Mouse (Mus musculus): ENCODE data around the gene Bloc1s1. TPM values are rescaled to one million over a fixed set of nuclear protein-coding genes. Genes with fewer than 3 reads are reported as not detected.

The Bloc1s1 gene
- polyA plus RNA-seq, 1 experiment from 2014 or later: 314 TPM

- peak overlapping the region; percentile 83 for H3K4me3 ChIP-seq
- H3K27me3 ChIP-seq: no peaks in the 10 kb centered on the region
- peaks cover 39% of the 10 kb centered on the region for H3K36me3 ChIP-seq
- peak overlapping the region; percentile 91 for H3K9ac ChIP-seq
- H3K27ac ChIP-seq (replicated peaks): peak overlapping the region; percentile 99
- H3K9me3 ChIP-seq: no peaks in the 10 kb centered on the region
- peak; percentile 45 for ATAC-seq (ENCODE audit: low read depth)
- peaks cover 57% of the 10 kb centered on the region for H3K4me1 ChIP-seq (replicated peaks)
- WGBS: 0% methylated on average over 7 of the region's 7 CpGs
- H3K4me2 ChIP-seq: peak overlapping the region; percentile 85
Measured at GRCm38 (mm10) chr10:128888941-128889827, 34.7 kb downstream of the Bloc1s1 start.

GRCm38 (mm10) chr10:128882067-128882466 lies 41.8 kb downstream of the Bloc1s1 start:
- no peaks in the 10 kb centered on the region for H3K27me3 ChIP-seq
- no peaks in the 10 kb centered on the region for H3K9me3 ChIP-seq
- H3K4me2 ChIP-seq: no peak overlapping the region
- peaks cover 15% of the 10 kb centered on the region for H3K4me1 ChIP-seq (replicated peaks)
- WGBS: 89% methylated on average over 5 of the region's 5 CpGs
- no peak overlapping the region for H3K27ac ChIP-seq (replicated peaks)
- peaks cover 72% of the 10 kb centered on the region for H3K36me3 ChIP-seq
- H3K9ac ChIP-seq: no peak overlapping the region
- H3K4me3 ChIP-seq: no peak overlapping the region
- no peak for ATAC-seq (ENCODE audit: low read depth)

GRCm38 (mm10) chr10:128878811-128879210 lies 45.0 kb downstream of the Bloc1s1 start:
- no peak for ATAC-seq (ENCODE audit: low read depth)
- WGBS: 65% methylated on average over 2 of the region's 2 CpGs
- peaks cover 60% of the 10 kb centered on the region for H3K36me3 ChIP-seq

DNA sequence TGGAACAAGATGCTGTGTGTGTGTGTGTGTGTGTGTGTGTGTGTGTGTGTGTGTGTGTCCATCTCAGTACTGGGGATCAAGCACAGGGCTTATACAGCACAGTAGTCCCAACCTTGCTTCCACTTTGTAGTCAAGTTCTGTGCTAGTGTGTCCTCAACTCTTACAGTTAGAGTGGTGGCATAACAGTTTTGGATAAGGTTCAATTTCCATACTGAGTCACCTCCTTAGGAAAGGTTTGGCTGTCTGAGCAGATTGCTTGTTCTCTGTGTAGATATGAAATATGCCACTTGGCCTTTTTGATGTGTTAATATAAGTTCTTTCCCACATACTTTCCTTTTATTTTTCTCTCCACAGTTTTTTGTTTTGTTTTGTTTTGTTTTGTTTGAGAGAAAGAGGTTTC lies 45.5 kb downstream of the Bloc1s1 start:
- no peaks in the 10 kb centered on the region for H3K27me3 ChIP-seq
- H3K9me3 ChIP-seq: no peaks in the 10 kb centered on the region
- 0 out of 2 replicates have a peak, but pooled peaks cover 4% of the 10 kb centered on the region for H3K4me1 ChIP-seq (replicated peaks)
- no peak overlapping the region for H3K4me2 ChIP-seq
- ATAC-seq (ENCODE audit: low read depth): no peak
- no peak overlapping the region for H3K4me3 ChIP-seq
- no peak overlapping the region for H3K27ac ChIP-seq (replicated peaks)
- H3K9ac ChIP-seq: no peak overlapping the region
- H3K36me3 ChIP-seq: peaks cover 60% of the 10 kb centered on the region

More at GRCm38 (mm10) chr10:128878811-128879210, 45.0 kb downstream of the Bloc1s1 start:
- Histone ChIP-seq H3K27ac (replicated peaks) (no peak overlapping the region), H3K9me3 (no peaks in the 10 kb centered on the region), H3K4me3 (no peak overlapping the region), H3K4me1 (replicated peaks) (0 out of 2 replicates have a peak, but pooled peaks cover 4% of the 10 kb centered on the region), H3K4me2 (no peak overlapping the region), H3K27me3 (no peaks in the 10 kb centered on the region), H3K9ac (no peak overlapping the region)

- no peak overlapping the region for H3K27ac ChIP-seq (replicated peaks)
- H3K4me1 ChIP-seq (replicated peaks): no peaks in the 10 kb centered on the region
- no peak overlapping the region for H3K4me2 ChIP-seq
- 93% methylated on average over 3 of the region's 3 CpGs for WGBS
- ATAC-seq (ENCODE audit: low read depth): no peak
- H3K9me3 ChIP-seq: no peaks in the 10 kb centered on the region
- H3K27me3 ChIP-seq: no peaks in the 10 kb centered on the region
- no peak overlapping the region for H3K9ac ChIP-seq
- H3K36me3 ChIP-seq: peaks cover 61% of the 10 kb centered on the region
- no peak overlapping the region for H3K4me3 ChIP-seq
Measured at GRCm38 (mm10) chr10:128870341-128870740, 53.5 kb downstream of the Bloc1s1 start.

Other genes with a start within 250 kb of the Bloc1s1 start
- gene Suox, start 250.0 kb downstream of the Bloc1s1 start, polyA plus RNA-seq (2015; fragmentation: Nextera tagmentation; extraction: Ambion mirVana): 17.3 and 17.5 TPM in 2 replicates
- gene Rab5b, start 227.8 kb downstream of the Bloc1s1 start, polyA plus RNA-seq (2015; fragmentation: Nextera tagmentation; extraction: Ambion mirVana): 103 and 104 TPM in 2 replicates
- 0.50 and 1.0 TPM in 2 replicates for gene Pmel, start 219.8 kb downstream of the Bloc1s1 start, polyA plus RNA-seq (2015; fragmentation: Nextera tagmentation; extraction: Ambion mirVana)
- 23.3 and 29.1 TPM in 2 replicates for gene Cdk2, start 219.0 kb downstream of the Bloc1s1 start, polyA plus RNA-seq (2015; fragmentation: Nextera tagmentation; extraction: Ambion mirVana)
- gene Dgka, start 179.2 kb downstream of the Bloc1s1 start, polyA plus RNA-seq (2015; fragmentation: Nextera tagmentation; extraction: Ambion mirVana): 7.8 and 8.2 TPM in 2 replicates
- 44.1 and 46.6 TPM in 2 replicates for gene Pym1, start 176.1 kb downstream of the Bloc1s1 start, polyA plus RNA-seq (2015; fragmentation: Nextera tagmentation; extraction: Ambion mirVana)
- 0.59 and 0.63 TPM in 2 replicates for gene Mmp19, start 133.1 kb downstream of the Bloc1s1 start, polyA plus RNA-seq (2015; fragmentation: Nextera tagmentation; extraction: Ambion mirVana)
- 54.3 and 55.4 TPM in 2 replicates for gene Dnajc14, start 120.0 kb downstream of the Bloc1s1 start, polyA plus RNA-seq (2015; fragmentation: Nextera tagmentation; extraction: Ambion mirVana)
- 15.9 and 16.2 TPM in 2 replicates for gene Tmem198b, start 119.7 kb downstream of the Bloc1s1 start, polyA plus RNA-seq (2015; fragmentation: Nextera tagmentation; extraction: Ambion mirVana)
- 185 and 212 TPM in 2 replicates for gene Sarnp, start 106.7 kb downstream of the Bloc1s1 start, polyA plus RNA-seq (2015; fragmentation: Nextera tagmentation; extraction: Ambion mirVana)
- 30.5 and 30.7 TPM in 2 replicates for gene Ormdl2, start 102.4 kb downstream of the Bloc1s1 start, polyA plus RNA-seq (2015; fragmentation: Nextera tagmentation; extraction: Ambion mirVana)
- 11.8 and 13.5 TPM in 2 replicates for gene Gdf11, start 32.3 kb downstream of the Bloc1s1 start, polyA plus RNA-seq (2015; fragmentation: Nextera tagmentation; extraction: Ambion mirVana)
- 228 and 241 TPM in 2 replicates for gene Cd63, start 23.0 kb downstream of the Bloc1s1 start, polyA plus RNA-seq (2015; fragmentation: Nextera tagmentation; extraction: Ambion mirVana)
- 14.1 and 16.9 TPM in 2 replicates for gene Rdh5, start 1.1 kb downstream of the Bloc1s1 start, polyA plus RNA-seq (2015; fragmentation: Nextera tagmentation; extraction: Ambion mirVana)
- gene Itga7, start 9.8 kb upstream of the Bloc1s1 start, polyA plus RNA-seq (2015; fragmentation: Nextera tagmentation; extraction: Ambion mirVana): 12.1 and 15.5 TPM in 2 replicates
- 0.15 TPM in 1 of 2 replicates, not detected in the other for gene Mettl7b, start 37.0 kb upstream of the Bloc1s1 start, polyA plus RNA-seq (2015; fragmentation: Nextera tagmentation; extraction: Ambion mirVana)
- not detected in 2 replicates for gene Olfr9, start 65.4 kb upstream of the Bloc1s1 start, polyA plus RNA-seq (2015; fragmentation: Nextera tagmentation; extraction: Ambion mirVana)
- gene Olfr763, start 86.8 kb upstream of the Bloc1s1 start, polyA plus RNA-seq (2015; fragmentation: Nextera tagmentation; extraction: Ambion mirVana): not detected in 2 replicates
- gene Olfr764-ps1, start 115.9 kb upstream of the Bloc1s1 start, polyA plus RNA-seq (2015; fragmentation: Nextera tagmentation; extraction: Ambion mirVana): not detected in 2 replicates
- not detected in 2 replicates for gene Olfr765, start 126.0 kb upstream of the Bloc1s1 start, polyA plus RNA-seq (2015; fragmentation: Nextera tagmentation; extraction: Ambion mirVana)
- not detected in 2 replicates for gene Olfr766-ps1, start 144.9 kb upstream of the Bloc1s1 start, polyA plus RNA-seq (2015; fragmentation: Nextera tagmentation; extraction: Ambion mirVana)
- not detected in 2 replicates for gene Olfr767, start 158.9 kb upstream of the Bloc1s1 start, polyA plus RNA-seq (2015; fragmentation: Nextera tagmentation; extraction: Ambion mirVana)
- gene Olfr768, start 175.3 kb upstream of the Bloc1s1 start, polyA plus RNA-seq (2015; fragmentation: Nextera tagmentation; extraction: Ambion mirVana): not detected in 2 replicates
- not detected in 2 replicates for gene Olfr769, start 193.8 kb upstream of the Bloc1s1 start, polyA plus RNA-seq (2015; fragmentation: Nextera tagmentation; extraction: Ambion mirVana)
- not detected in 2 replicates for gene Olfr770, start 215.0 kb upstream of the Bloc1s1 start, polyA plus RNA-seq (2015; fragmentation: Nextera tagmentation; extraction: Ambion mirVana)
- gene Olfr771, start 240.7 kb upstream of the Bloc1s1 start, polyA plus RNA-seq (2015; fragmentation: Nextera tagmentation; extraction: Ambion mirVana): not detected in 2 replicates